Mouse (Mus musculus) liver, embryonic 11.5 days (tissue): ENCODE results near the gene Jarid2. TPM values are rescaled to one million over a fixed set of nuclear protein-coding genes. Genes with fewer than 3 reads are reported as not detected.
A peak's percentile ranks its signal among the peaks of the same experiment; 100 is the strongest.

Experiments
- ATAC-seq: fragments of 200-750 bp; cut with Nextera tagmentation; replicated peaks from 2 replicates; pipeline ENCODE4 v1.8.0; 2017; ENCODE audit warnings: moderate number of reproducible peaks, mild to moderate bottlenecking, moderate TSS enrichment, moderate library complexity; ENCODE audit not compliant: low FRiP score
- DNase-seq: peaks from one replicate; pipeline ENCODE4 v3.0.0-alpha.2; 2017; ENCODE audit warnings: low spot score
- H3K27ac ChIP-seq: fragments of 300-500 bp; sonication (generic); 2 replicates; pipeline ENCODE4 v1.5.1; 2014; ENCODE audit warnings: mild to moderate bottlenecking, low read depth, low read length, control low read depth
- H3K27me3 ChIP-seq: fragments of 300-500 bp; sonication (generic); replicated peaks from 2 replicates; pipeline ENCODE4 v1.6.1; 2014; ENCODE audit warnings: low read length, mixed read lengths; ENCODE audit not compliant: control insufficient read depth, insufficient read depth
- H3K36me3 ChIP-seq: fragments of 300-500 bp; sonication (generic); 2 replicates; pipeline ENCODE4 v1.6.1; 2014; ENCODE audit warnings: mild to moderate bottlenecking, low read length, moderate library complexity, mixed read lengths; ENCODE audit not compliant: control insufficient read depth, insufficient read depth
- H3K4me1 ChIP-seq: fragments of 300-500 bp; sonication (generic); replicated peaks from 2 replicates; pipeline ENCODE4 v1.6.1; 2014; ENCODE audit warnings: low read length, mixed read lengths; ENCODE audit not compliant: control insufficient read depth, insufficient read depth
- H3K4me2 ChIP-seq: fragments of 300-500 bp; sonication (generic); 2 replicates; pipeline ENCODE4 v1.6.1; 2014; ENCODE audit warnings: mild to moderate bottlenecking, control low read depth, moderate library complexity
- H3K4me3 ChIP-seq: fragments of 300-500 bp; sonication (generic); 2 replicates; pipeline ENCODE4 v1.5.1; 2014; ENCODE audit warnings: low read depth, low read length, control low read depth
- H3K9ac ChIP-seq: fragments of 300-500 bp; sonication (generic); 2 replicates; pipeline ENCODE4 v1.6.1; 2014; ENCODE audit warnings: low read depth, low read length, control low read depth
- H3K9me3 ChIP-seq: fragments of 300-500 bp; sonication (generic); 2 replicates; pipeline ENCODE4 v1.6.1; 2016; ENCODE audit warnings: low read length, inconsistent platforms, mixed read lengths; ENCODE audit not compliant: control insufficient read depth
- WGBS: fragments of 180-500 bp; shearing (Covaris S2); extraction: QIAGEN DNeasy Blood & Tissue Kit; methylation state at CpG from one replicate; pipeline ENCODE4 v1.1.7; 2014; 5-methylcytosine and 5-hydroxymethylcytosine counted together
- polyA plus RNA-seq: library from polyadenylated mRNA; unstranded; fragments of >200 nt; fragmentation: Nextera tagmentation; extraction: Ambion mirVana; gene quantifications from 2 replicates; pipeline ENCODE4 v1.2.1, GENCODE M21; 2014

Jarid2 gene
- polyA plus RNA-seq = 19.2 and 19.6 TPM in 2 replicates

DNA sequence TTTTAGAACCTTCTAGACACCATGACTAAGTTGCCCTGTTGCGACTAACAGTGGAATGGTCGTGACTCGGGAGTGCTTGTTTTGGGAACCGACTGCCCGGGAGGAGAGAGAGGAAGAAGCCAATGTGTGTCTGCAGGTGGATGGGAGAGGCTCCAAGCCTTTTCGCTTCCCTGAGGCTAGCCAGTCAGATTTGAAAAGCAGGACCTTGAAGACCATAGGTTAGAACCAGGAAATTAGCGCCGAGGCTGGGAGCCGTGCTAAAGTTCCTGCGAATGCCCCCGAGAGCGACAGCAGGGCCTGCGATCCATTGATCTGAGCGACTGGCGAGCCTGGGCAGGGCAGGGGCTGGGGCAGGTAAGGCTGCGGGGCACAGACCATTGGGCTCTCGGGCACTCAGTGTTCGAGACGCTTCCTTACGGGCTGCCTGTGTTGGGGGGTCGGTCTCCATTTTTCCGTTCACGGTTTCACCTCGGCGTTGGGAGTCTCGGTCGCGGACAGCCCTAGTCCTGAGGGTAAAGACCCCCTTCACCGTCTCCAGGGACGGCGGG is at the start of gene Jarid2:
Gene Jarid2 (plus strand): TSS at position 51 of the 548 bp plus-strand sequence.
- peak within 1 kb of the TSS; percentile 89 for H3K4me2 ChIP-seq
- ATAC-seq (no peak), DNase-seq (peak; percentile 67)
- peak within 1 kb of the TSS; percentile 95 for H3K9ac ChIP-seq
- no peaks in the 10 kb centered on the region for H3K27me3 ChIP-seq
- H3K27ac ChIP-seq = peak within 1 kb of the TSS; percentile 86
- no peaks in the 10 kb centered on the region for H3K36me3 ChIP-seq
- peak within 1 kb of the TSS; percentile 76 for H3K4me3 ChIP-seq
- 1% methylated on average over 31 of the region's 31 CpGs for WGBS
- no peaks in the 10 kb centered on the region for H3K9me3 ChIP-seq
- H3K4me1 ChIP-seq = peaks cover 7% of the 10 kb centered on the region

DNA sequence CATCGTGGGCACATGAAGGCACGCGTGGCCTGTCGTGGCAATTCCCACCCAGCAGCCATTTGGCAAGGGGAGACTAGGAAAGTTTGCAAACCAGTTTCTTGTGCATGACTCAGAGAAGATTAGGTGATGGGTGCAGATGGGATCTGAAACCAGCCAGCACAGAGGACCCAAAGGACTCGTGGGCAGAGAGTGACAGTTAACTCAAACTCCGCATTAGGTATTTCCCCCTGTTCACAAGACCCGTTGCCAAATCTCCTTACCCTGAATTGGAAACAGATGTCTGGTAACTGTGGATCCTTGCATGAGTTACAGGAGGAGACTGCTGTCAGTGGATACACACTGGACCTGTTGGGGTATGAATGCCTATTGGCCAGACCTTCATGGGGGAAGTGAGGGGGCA is 48.2 kb upstream of the Jarid2 start:
- Histone ChIP-seq H3K27me3 (no peaks in the 10 kb centered on the region), H3K4me2 (no peak overlapping the region), H3K27ac (no peak overlapping the region), H3K4me1 (no peaks in the 10 kb centered on the region), H3K9me3 (no peaks in the 10 kb centered on the region), H3K9ac (no peak overlapping the region), H3K36me3 (no peaks in the 10 kb centered on the region), H3K4me3 (no peak overlapping the region)
- ATAC-seq (no peak), DNase-seq (no peak)
- WGBS = 76% methylated on average over 7 of the region's 7 CpGs

DNA sequence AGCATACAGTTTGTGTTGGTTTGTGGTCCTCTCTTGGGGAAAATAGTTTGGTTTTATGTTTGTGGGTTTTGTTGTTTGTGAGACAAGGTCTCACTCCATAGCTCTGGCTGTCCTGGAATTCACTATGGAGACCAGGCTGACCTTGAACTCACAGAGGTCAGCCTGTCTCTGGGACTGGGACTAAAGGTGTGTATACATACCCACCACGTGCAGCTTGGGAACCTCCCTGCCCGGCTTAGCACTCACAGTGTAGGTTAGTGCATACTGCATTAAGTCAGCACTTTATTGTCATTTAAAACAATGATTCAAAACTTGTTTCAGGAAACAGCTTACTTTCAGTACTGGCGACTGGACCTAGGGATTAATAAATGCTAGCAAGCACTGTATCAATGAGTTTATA is 41.1 kb upstream of the Jarid2 start:
- H3K27me3 ChIP-seq = no peaks in the 10 kb centered on the region
- H3K4me1 ChIP-seq = no peaks in the 10 kb centered on the region
- no peak overlapping the region for H3K4me2 ChIP-seq
- no peak overlapping the region for H3K27ac ChIP-seq
- H3K4me3 ChIP-seq = no peak overlapping the region
- 59% methylated on average over 3 of the region's 3 CpGs for WGBS
- ATAC-seq (no peak), DNase-seq (no peak)
- H3K9me3 ChIP-seq = no peaks in the 10 kb centered on the region
- H3K9ac ChIP-seq = no peak overlapping the region
- H3K36me3 ChIP-seq = no peaks in the 10 kb centered on the region

DNA sequence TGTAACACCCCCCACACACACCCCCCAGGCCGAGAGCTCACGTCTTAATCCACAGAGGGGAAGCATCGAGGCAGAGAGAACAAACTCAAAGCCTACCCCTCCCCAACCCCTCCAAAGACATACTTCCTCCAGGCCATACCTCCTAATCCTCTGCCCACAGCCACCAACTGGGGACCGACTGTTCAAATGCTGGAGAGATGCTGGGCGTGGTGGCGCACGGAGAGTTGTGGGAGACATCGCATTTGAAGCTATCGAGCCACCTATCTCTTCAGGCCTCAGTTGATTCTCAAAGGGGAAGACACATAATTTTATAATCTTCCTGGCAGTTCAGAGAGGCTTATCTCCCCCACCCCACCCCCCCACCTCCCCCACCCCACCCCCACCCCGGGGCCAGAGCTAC is 31.6 kb upstream of the Jarid2 start:
- 55% methylated on average over 10 of the region's 10 CpGs for WGBS
- H3K27ac ChIP-seq = no peak overlapping the region
- H3K36me3 ChIP-seq = no peaks in the 10 kb centered on the region
- 0 out of 2 replicates have a peak, but pooled peaks have one; percentile 57 for ATAC-seq
- no peak overlapping the region for H3K4me3 ChIP-seq
- 0 out of 2 replicates have a peak overlapping the region, but pooled peaks have one; percentile 6 for H3K4me2 ChIP-seq
- no peak for DNase-seq
- no peaks in the 10 kb centered on the region for H3K27me3 ChIP-seq
- H3K9ac ChIP-seq = no peak overlapping the region
- peaks cover 6% of the 10 kb centered on the region; the same call in 1 of the 2 replicates for H3K4me1 ChIP-seq
- H3K9me3 ChIP-seq = no peaks in the 10 kb centered on the region

DNA sequence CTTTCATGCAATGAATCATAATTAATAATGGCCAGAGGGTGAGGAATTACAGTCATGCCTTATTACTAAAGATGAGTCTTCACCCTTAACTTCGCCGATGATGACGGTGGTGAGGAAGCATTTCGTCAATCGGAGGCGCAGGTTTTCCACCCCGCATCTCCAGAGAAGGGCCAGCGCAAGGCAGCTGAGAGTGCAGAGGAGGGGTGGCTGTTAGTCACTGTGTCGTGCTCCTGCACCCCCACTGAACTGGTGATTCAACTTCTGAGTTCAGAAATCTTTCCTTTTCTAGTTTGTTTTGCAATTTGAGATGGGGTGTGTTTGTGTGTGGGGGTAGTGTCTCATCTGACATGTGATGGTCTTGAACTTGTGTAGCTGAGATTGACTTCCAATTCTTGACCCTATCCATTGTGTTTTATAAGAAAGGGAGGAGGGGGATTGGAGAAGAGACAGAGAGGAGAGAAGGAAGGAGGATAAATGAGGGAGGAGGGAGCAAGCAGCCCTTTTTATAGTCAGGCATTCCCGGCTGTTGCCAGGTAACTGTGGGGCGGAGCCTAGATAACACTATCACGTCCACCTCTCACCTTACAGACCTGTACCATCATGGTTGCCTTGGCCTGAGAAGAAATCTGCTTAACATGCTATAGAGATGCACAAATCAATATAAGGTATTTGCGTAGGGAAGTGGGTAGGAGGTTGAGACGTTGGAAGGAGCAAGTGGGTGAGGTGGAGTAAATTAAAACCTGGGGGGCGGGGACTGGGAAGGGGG is 25.1 kb upstream of the Jarid2 start:
- Histone ChIP-seq H3K4me3 (no peak overlapping the region), H3K4me2 (no peak overlapping the region), H3K36me3 (no peaks in the 10 kb centered on the region), H3K9ac (no peak overlapping the region), H3K27ac (no peak overlapping the region), H3K4me1 (peaks cover 8% of the 10 kb centered on the region; the same call in 1 of the 2 replicates), H3K9me3 (no peaks in the 10 kb centered on the region), H3K27me3 (no peaks in the 10 kb centered on the region)
- WGBS = 81% methylated on average over 15 of the region's 15 CpGs
- ATAC-seq (no peak), DNase-seq (no peak)

DNA sequence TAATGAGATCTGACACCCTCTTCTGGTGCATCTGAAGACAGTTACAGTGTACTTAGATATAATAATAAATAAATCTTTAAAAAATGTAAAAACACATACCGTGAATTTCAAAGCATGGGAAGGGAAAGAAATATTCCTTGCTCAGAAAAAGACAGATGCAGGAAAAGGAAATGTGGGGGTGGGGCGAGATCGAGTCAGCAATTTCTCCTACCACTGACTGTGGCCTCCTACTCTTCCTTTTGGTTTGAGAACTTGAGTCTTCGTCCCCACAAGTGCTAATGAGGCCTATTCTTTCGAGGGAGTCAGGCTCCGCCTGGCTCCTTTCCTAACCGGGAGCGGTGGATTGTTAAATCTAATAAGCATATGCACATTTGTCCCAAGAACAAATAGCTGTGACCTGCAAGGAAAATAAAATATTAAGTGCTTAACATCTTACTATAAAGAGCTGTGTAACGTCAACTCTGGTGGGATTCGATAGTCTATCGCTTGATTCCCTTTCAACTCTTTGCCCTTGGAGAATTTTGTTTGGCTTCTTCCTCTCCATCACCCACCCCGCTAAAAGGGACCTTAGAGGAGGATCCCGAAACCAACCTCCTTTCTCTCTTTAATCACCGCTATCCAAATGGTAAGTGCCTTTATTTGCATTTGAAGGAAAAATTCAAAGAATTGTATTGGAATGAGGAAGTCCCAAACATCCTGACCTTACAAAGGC is 24.1 kb upstream of the Jarid2 start:
- H3K27ac ChIP-seq = no peak overlapping the region
- no peak for DNase-seq
- peaks cover 12% of the 10 kb centered on the region for H3K4me1 ChIP-seq
- H3K36me3 ChIP-seq = no peaks in the 10 kb centered on the region
- no peak overlapping the region for H3K4me2 ChIP-seq
- WGBS = 51% methylated on average over 14 of the region's 14 CpGs
- H3K9me3 ChIP-seq = no peaks in the 10 kb centered on the region
- no peaks in the 10 kb centered on the region for H3K27me3 ChIP-seq
- H3K4me3 ChIP-seq = no peak overlapping the region
- H3K9ac ChIP-seq = no peak overlapping the region
- ATAC-seq = no peak

DNA sequence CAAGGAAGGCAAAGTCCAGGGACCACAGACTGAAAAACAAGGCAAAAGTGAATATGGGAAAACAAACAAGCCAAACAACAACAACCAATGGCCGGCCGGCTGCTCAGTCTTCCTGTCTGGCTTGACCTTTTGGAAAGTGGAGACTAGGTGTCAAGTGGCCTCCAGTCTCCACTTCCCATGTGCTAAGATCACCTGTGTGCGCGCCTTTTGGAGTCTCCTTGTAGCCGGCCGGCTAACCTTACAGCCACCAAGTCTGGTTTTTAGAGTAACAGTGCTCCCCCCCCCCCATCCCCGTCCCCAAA is 23.6 kb upstream of the Jarid2 start:
- DNase-seq (no peak), ATAC-seq (no peak)
- no peak overlapping the region for H3K4me3 ChIP-seq
- peaks cover 17% of the 10 kb centered on the region for H3K4me1 ChIP-seq
- no peak overlapping the region for H3K4me2 ChIP-seq
- H3K36me3 ChIP-seq = no peaks in the 10 kb centered on the region
- 63% methylated on average over 7 of the region's 7 CpGs for WGBS
- no peak overlapping the region for H3K9ac ChIP-seq
- H3K9me3 ChIP-seq = no peaks in the 10 kb centered on the region
- no peak overlapping the region for H3K27ac ChIP-seq
- no peaks in the 10 kb centered on the region for H3K27me3 ChIP-seq

DNA sequence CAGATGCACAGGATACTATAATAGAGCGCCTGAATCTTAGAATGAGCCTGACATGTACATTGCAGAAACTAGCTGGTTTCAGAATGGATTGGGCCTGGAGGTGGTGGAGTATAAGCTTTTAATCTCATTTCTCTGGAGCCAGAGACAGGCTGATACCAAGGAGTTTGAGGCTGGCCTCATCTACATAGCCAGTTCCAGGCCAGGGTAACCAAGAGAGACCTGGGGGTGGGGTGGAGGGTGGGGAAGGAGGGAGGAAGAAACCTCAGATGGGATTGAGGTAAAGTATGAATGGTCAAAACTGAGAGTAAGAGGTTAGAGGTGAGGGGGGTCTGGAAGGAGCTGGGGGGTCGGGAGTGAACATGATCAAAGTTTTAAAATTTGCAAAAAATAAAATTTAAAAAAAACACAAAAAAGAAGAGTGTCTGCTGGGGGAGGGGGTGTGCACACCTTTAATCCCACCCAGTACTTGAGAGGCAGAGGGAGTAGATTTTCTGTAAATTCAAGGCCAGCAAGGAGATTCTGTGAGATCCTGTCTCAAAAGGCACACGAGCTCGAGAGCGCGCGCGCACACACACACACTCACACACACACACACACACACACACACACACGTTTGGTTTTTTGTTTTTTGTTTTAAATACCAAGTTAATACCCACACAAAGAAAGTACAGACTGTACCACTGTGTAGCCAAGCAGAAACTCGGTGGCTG is 22.9 kb upstream of the Jarid2 start:
- 81% methylated on average over 10 of the region's 10 CpGs for WGBS
- H3K4me3 ChIP-seq = no peak overlapping the region
- ATAC-seq = no peak
- H3K4me2 ChIP-seq = no peak overlapping the region
- H3K27ac ChIP-seq = no peak overlapping the region
- no peaks in the 10 kb centered on the region for H3K9me3 ChIP-seq
- no peaks in the 10 kb centered on the region for H3K27me3 ChIP-seq
- no peak overlapping the region for H3K9ac ChIP-seq
- DNase-seq = no peak
- H3K36me3 ChIP-seq = no peaks in the 10 kb centered on the region
- H3K4me1 ChIP-seq = peaks cover 23% of the 10 kb centered on the region
